Mouse (Mus musculus) T-cell, adult 66 days (primary cell): Measurements from ENCODE around the gene Rgsl1. TPM values are rescaled to one million over a fixed set of nuclear protein-coding genes. Genes with fewer than 3 reads are reported as not detected.

ENCODE experiments used
- total RNA-seq, 2 experiments: library from RNA; stranded (reverse); gene quantifications; 3 replicates in 1 of 2; 4 replicates in 1 of 2; pipeline ENCODE4 v1.2.4; 2023

The Rgsl1 gene
- not detected for total RNA-seq

DNA sequence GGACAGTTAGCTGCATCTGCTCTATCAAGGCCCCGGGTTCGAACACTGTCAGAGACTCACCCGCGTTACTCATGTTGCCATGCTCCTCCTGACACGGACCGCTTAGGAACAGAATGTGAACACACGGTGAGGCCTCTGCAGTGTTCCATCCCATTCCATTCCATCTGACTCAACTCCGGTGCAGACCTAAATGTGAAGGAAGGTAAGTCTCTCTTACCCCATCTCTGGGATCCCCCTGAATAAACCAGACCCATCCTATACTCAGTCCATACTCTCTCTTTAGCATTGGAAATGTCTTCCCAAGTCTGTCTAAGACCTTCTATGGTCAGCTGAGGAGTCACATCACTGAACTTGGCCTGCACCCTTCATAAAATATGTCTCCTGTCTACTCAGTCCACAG, at the start of gene Rgsl1:
TSS of gene Rgsl1 (minus strand) at position 101 of the 400 bp plus-strand sequence.

DNA sequence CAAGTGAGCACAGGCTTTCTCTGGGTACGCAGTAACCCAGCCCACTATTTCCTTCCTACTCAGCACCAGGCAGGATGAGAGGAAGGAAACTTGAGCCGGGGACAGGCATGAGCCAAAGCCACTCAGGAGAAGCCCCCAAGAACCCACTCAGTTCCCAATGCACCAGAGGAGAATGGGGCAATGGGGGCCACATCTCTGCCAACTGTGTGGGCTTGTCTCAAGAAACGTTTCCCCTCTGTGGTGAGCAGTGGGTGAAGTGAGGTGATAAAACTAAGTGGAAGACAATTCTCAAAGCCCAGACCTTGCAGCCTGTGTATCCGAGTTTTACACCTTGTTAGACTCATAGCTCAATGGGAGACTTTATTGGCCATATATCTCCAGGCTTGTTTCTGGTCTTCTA, 47.5 kb upstream of the Rgsl1 start, which contains the start of gene Teddm1a:
TSS of gene Teddm1a (plus strand) at position 301 of the 400 bp plus-strand sequence.

DNA sequence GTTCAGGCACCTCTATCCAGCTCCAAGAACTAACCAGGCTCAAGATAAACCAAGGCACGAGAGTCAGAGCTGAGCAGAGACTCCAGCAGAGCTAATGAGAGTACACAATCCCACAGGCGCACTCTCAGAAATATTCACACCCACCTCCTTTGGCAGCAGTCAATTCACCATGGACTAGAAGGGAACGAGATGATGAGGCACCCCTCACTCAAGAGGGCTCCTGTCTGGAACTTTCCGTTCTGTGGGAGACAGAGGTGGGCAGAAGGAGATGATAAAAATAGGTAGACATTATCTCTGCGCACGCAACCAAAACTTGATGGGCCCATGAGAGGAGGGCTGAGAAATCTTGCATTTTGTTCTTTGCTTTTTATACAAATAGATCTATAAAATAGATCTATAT, 30.1 kb upstream of the Rgsl1 start, which contains the start of gene Teddm1b:
TSS of gene Teddm1b (plus strand) at position 301 of the 400 bp plus-strand sequence.

DNA sequence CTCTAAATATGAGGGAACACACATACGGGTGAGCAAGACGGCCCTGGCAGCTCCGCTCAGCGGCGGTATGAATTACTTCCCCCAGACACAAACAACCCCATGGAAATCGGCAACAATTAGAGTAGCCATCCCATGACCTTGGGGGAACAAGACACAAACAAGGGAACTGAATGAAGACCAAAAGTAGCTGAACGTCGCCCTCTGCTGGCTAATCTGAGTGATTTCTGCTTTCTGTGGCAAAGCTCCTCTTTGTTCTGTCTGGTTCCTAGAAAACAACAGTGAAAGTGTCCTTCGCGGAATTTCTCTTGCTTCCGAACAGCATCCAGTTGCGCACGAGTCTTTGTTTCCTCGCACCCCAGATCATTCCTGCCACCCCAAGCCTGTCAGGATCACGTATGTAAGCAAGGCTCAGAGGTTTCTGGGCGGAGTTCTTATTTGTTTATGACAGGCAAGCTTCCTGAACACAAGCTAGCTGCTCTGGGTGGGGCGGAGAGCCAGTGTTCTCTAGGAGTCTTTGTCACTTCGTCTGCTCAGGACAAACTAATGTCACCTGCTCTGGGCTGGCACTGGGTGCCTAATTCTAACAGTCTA, 94.6 kb downstream of the Rgsl1 start, which contains the start of gene Rnasel:
TSS of gene Rnasel (plus strand) at position 216 of the 591 bp plus-strand sequence.

DNA sequence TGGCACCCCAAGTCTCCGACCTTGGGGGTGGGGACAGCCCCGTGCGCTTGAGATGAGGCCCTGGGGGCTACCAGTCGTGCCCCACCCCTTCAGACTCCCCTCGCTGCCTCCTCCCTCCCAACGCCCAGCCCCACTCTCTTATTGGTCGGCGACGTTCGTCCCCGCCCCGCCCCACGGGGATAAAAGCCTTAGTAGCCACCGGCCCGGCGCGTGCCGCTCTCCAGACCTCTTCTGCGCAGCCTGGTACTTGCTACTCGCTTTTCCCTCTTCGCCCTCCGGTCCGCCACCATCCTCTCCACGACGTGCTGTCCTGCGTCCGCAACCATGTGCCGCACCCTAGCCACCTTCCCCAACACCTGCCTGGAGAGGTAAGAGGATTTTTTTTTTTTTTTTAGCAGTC, 103.8 kb downstream of the Rgsl1 start, which contains the start of gene Rgs16:
TSS of gene Rgs16 (plus strand) at position 205 of the 400 bp plus-strand sequence.

Other genes starting within 250 kb of the Rgsl1 start
- gene Rgs8, start 191.1 kb downstream of the Rgsl1 start, total RNA-seq: not detected
- 10 to 100 TPM; 11.9 to 12.3 TPM for gene Rgs16, start 103.8 kb downstream of the Rgsl1 start, total RNA-seq
- 10 to 100 TPM; 32.8 to 39.7 TPM for gene Rnasel, start 94.7 kb downstream of the Rgsl1 start, total RNA-seq
- not detected for gene Teddm1b, start 30.2 kb upstream of the Rgsl1 start, total RNA-seq
- not detected for gene Teddm1a, start 47.6 kb upstream of the Rgsl1 start, total RNA-seq
- gene Glul, start 55.8 kb upstream of the Rgsl1 start, total RNA-seq: 100 to 1,000 TPM; 102 to 120 TPM
- 1 to 10 TPM; 1.3 to 2.4 TPM for gene Teddm2, start 56.1 kb upstream of the Rgsl1 start, total RNA-seq